Mouse (Mus musculus) common myeloid progenitor, adult 5-6 weeks (primary cell): ENCODE measurements around the gene Tgfbr3. TPM values are rescaled to one million over a fixed set of nuclear protein-coding genes. Genes with fewer than 3 reads are reported as not detected.
A peak's percentile ranks its signal among the peaks of the same experiment; 100 is the strongest.
"Not testable (repeated sequence)": the region's sequence is repeated elsewhere in the genome, so short reads cannot be mapped to it uniquely, and the experiment has no call there.

Source experiments
- ATAC-seq: replicated peaks from 2 replicates; pipeline ENCODE4 v1.8.0; 2016; ENCODE audit warnings: low read depth, mild to moderate bottlenecking, moderate TSS enrichment, inconsistent platforms; ENCODE audit not compliant: poor library complexity, severe bottlenecking
- total RNA-seq: library from RNA; stranded (forward); fragments of 200-1000, 187-1606 nt; gene quantifications from 2 replicates; pipeline ENCODE4 v1.2.3, GENCODE M21; 2017

Gene Tgfbr3
- total RNA-seq, 1 experiment from 2014 or later: 21.3 TPM

DNA sequence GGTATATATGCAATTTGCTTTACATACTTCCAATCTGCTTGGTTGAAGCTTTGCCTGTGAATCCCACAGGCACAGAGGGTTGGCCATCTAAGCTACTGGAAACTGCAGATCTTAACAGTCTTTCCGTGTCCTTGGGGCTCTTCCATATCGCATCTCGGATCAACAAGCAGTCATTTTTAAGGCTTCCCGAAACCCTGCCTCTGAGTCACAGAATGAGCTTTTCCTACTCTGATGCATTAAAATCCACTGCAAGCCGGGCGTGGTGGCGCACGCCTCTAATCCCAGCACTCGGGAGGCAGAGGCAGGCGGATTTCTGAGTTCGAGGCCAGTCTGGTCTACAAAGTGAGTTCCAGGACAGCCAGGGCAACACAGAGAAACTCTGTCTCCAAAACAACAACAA, 41.1 kb downstream of the Tgfbr3 start:
- ATAC-seq: not testable (repeated sequence)

DNA sequence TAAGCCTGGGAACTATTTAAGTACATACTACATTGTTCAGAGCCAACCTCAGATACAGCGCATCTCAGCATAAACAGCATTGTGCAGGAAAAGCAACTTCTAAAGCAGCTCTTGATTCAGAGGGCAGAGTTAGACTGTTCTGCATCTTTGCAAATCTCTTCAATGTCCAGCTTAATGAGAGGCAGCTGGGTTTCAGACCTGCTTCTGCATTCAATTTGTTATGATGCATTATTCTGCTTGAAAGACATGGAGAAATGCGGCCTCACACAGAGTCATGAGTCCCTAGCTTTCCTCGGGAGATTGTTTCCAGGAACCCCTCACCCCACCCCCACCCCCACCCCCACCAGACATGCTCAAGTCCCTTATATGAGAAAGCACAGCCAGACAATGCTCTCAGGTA, 41.6 kb downstream of the Tgfbr3 start:
- ATAC-seq: no peak

DNA sequence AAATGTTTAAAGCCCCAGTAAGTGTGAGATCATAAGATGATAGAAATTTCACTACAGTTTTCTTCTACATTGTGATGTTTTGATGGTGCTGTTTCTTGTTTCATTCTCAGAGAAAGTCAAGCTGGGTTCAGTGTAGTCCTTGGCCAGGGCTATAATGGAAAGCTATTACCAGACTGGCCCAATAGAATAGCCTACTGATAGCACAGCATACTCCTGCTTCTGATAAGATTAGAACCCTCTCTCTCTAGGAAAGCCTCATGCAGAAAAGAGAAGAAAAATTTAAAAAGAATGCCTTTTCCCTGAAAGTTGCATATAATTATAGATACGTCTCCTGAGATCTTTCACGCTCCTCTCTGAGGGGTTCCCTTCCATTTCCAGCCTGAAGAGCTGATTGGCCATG, 46.0 kb downstream of the Tgfbr3 start:
- ATAC-seq: 0 out of 2 replicates have a peak, but pooled peaks have one; percentile 11

DNA sequence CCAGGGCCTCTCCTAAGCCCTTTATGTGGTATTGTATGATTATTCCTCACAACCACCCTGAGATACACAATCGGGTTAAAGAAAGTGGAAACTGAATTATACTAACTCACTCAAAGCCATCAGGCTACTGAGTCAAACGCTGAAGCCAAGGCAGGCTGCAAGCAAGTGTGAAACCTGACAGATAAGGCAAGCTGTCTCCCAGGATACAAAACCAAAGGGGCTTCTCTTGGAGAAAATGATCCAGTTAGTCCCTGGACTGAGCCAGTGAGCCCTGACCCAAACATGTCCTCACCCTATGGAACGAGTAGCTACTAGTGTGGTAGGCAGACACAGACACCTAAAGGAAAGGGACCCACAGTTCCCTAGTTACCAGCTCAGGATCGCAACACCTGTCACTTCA, 46.4 kb downstream of the Tgfbr3 start:
- 0 out of 2 replicates have a peak, but pooled peaks have one; percentile 18 for ATAC-seq

DNA sequence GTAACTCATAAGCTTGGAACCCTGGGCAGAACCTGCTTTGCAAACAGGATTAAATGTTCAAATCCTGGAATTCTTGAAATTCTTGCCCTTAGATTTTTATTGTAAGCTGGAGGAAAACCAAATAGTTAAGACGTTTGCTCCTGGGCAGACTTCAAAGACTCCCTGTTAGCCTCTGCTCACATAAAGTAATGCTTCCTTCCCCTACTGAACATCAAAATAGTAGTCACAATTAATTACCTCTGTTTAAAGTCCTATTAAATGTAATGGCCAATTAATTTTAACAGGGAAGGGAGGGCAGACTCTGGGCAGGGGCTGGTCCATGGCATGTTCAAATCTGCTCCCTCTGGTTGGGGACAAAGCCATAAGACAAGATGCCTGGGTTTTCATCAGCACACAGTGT, 49.2 kb downstream of the Tgfbr3 start:
- ATAC-seq: no peak

DNA sequence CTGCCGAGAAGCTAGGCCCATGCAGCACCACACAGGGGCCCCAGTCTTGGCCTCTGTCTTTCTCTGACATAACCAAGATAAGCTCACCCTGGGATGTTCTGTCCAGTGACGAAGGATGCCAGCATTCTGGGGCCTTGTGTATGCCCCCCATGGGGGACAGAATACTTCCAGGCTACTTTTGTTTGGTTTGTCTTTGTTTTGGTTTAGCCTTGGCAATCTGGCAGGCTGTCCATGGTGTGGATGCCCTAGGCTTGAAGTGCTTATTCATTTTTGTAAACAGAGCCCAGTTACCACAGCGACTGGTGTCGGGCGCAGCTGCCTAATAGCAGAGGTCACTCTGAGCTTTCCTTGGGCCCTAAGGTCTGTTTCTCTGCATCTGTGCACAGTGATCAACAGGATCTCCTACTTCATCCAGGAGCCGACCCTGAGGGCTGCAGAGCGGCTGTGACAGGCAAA, 51.4 kb downstream of the Tgfbr3 start:
- no peak for ATAC-seq

DNA sequence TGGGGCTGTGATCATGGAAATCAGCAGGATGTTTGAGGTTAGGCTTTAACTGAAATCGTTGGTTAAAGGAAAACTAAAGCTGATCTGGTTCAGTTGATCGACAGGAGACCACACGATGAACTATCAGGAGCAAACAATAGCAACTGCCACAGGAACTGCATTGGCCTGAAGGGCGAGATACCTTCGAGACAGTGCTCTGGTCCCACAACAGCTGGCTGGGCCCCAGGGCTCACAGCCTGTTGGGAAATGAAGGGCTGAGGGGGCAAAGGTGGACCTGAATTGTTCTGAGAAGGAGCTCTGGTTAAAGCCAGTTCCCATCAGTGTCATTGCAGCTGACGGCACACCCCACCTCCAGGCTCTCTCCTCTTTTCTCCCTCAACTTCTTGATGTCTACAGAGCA, 52.5 kb downstream of the Tgfbr3 start:
- ATAC-seq: peak; percentile 84

DNA sequence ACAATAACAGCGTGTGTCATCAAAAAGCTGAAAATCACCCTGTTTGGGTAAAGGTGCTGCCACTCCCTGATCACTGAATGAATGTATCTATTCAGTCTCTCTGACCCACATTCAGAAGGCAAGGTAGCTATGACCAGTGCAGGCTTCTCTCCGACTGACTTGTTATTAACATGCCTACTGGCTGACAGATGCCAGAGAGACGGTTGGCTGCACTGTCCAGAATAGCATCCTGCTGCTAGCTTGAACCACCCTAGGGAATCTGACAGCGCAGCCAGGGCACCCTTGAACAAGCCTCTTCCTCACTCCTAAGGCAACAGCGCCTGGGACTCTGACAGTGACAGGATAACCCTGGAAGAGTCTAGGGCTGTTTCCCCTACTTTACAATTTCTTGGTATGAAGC, 53.4 kb downstream of the Tgfbr3 start:
- no peak for ATAC-seq

DNA sequence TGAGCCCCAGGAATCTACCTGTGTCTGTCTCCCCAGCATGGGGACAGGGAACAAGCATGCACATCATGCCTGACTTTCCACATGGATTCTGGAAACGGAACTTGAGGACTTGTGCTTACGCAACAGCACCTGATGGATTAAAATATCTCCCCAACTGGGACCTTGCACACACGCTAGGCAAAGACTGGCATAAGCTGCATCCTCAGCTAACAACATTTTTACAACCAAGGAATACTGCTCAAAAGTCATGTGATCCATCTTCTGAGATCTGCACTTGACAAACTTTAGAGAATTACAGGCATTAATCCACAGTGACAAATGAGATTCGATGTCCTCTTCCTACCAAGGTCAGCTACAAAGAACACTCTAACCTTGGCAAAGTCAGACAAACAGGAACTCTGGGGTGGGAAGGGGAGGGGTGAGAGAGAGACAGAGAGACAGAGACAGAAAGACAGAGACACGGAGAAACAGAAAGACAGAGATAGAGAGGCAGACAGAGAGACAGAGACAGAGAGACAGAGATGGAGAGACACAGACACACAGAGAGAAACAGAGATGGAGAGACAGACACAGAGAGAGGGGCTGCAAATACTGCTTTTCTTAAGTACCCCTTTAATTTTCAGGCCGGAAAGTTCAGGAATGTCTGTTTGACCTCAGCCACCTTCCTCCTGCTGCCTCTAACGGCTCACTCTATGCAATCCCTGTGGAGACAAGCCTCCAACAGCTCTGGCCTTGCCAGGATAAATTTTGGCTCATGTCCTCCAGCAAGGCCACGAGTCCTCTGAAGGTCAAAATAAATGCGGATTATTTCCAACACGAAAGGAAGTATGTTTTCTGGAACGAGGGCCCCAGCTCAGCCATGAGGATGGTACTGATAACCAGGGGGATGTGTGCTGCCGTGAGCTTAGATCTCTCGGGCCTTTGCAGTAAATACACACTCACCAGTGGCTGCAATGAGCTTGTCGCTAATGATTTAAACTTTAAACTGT, 55.8 kb downstream of the Tgfbr3 start:
- no peak for ATAC-seq

DNA sequence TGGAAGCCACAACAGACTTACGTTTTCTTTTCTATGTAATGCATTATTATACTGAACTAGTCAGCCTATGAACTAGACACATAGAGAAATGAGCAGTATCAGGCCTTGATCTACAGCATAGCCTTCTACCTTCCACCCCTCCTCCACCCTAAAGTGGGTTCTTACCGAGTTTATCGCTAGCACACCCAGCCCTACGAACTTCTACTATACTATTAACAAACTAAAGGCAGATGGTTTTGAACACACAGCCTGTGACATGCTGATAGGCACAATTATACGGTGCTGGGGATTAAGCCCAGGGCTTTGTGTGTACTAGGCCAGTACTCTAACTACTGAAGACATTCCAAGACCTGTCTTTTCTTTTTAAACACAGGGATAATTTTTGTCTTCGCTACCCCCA, 59.2 kb downstream of the Tgfbr3 start:
- no peak for ATAC-seq

DNA sequence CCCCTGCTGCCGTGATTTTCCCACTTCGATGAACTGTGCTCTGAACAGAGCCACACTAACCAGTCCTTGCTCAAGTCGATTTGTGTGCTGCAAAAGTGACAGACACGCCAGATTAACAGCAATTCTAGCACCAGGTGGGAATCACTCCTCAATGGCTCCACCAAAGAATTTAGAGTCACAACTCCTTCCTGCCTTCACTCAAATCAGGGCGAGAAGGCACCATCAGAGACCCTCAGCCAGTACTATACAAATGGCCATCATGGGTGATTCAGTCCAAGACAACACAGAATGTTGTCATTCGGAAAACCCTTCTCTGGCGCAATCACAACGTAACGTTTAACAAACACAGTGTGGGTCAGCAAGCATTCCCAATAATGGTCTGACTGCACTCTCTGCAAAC, 60.4 kb downstream of the Tgfbr3 start:
- no peak for ATAC-seq

DNA sequence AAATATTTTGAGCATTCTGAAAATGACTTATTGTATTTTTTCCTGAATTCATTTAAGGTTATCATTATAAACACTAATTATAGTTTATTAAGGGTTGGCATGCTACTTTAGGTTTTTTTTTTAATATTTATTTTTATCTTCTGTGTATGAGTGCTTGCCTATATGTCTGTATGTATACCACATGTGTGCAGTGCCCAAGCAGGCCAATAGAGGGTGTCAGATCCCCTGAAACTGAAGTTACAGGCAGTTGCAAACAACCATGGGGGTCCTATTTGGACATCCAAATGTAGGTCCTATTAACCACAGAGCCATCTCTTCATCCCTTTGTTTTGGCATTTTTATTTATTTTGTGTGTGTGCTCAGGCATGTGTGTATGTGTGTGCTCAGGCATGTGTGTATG, 61.8 kb downstream of the Tgfbr3 start:
- no peak for ATAC-seq

DNA sequence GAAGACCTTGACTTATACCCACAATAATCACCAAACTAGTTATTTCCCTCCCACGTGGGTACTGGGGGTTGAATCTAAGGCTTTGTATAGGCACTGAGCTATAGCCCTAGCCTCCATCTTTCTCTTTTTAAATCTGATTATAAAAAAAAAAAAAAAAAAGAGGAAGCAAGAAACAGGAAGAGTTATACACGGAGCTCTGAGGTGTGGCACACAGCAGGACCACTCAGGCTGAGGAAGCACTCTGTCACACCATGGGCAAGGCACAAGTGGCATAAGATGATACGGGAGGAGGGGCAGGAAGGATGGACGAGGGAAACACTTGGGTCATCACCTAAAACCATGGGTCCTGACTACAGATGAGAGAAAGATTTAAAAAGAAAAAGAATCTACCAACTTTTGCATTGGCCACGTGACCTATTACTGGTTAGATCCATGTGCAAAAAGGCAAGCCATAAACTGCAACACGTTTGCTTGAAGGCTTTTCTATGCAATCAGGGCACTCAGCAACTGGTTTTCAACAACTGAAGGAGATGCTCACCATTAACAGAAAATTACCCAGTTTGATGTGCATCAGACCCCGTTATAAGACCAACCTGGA, 64.5 kb downstream of the Tgfbr3 start:
- peak; percentile 78 for ATAC-seq

DNA sequence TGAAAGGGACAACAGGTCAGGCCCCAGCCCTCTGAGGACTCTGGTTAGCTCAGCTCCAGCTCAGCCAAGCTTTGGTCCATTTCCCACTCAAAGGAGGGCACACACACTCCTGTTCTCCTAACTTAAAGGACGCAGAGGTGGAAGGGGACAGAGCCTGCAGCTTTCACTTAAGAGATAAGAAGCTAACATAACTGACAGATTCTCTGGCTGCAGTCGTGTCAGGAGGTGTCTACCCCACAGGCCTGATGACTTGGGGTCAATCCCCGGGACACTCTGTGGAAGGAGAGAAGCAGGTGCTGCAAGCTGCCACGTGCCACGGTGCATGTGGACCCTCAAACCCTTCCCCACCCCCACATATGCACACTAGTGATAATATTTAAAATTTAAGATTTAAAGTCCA, 65.3 kb downstream of the Tgfbr3 start:
- ATAC-seq: no peak

DNA sequence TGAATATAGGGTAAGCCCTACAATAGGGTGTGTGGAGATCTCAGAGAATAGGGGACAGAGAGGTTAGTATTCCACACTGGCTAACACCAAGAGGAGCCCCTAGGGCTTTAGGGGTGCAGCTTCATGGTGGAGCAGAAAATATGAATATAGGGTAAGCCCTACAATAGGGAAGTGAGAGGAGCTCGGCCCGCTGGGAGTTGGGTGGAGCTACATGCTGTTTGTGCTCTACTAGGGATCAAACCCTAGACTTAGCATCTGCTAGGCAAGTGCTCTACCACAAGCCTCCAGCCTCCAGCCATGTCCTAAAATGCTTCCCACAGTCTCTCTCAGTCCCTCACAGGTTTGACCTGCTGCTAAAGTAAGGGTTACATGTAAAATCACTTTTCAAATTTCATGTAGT, 65.9 kb downstream of the Tgfbr3 start:
- ATAC-seq: 0 out of 2 replicates have a peak, but pooled peaks have one; percentile 4

DNA sequence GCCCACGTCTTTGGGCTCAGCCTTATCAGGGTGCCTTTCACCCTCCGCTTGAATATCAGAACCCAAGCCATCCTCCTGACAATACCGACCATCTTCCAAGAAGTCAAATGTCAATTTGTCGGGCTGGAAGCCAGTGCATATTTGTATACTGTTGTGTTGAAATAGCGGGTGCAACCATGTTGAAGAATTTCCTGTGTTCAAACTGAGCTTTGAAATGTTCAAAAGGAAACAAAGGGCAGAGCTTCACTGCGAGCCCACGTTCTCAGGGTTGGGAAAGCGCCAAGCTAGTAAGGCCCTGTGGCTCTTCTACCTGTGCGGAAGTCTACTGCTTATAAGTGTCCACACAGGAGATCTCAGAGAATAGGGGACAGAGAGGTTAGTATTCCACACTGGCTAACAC, 66.4 kb downstream of the Tgfbr3 start:
- no peak for ATAC-seq

DNA sequence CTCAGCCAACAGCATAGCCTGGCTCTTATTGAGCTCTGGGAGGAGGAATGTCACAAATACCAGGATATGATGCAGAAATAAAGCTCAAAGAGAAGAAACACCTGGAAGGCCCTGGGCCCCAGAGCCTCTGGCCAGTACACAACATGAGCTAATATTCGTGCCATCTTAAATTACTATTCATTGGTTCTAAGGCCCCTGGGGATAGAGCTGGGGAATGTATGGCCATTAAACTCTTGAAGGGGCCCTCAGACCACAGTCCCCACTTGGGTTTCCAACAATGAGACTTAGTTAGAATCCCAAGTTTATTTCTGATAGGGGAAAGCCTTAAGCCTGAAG, 66.8 kb downstream of the Tgfbr3 start:
- no peak for ATAC-seq

DNA sequence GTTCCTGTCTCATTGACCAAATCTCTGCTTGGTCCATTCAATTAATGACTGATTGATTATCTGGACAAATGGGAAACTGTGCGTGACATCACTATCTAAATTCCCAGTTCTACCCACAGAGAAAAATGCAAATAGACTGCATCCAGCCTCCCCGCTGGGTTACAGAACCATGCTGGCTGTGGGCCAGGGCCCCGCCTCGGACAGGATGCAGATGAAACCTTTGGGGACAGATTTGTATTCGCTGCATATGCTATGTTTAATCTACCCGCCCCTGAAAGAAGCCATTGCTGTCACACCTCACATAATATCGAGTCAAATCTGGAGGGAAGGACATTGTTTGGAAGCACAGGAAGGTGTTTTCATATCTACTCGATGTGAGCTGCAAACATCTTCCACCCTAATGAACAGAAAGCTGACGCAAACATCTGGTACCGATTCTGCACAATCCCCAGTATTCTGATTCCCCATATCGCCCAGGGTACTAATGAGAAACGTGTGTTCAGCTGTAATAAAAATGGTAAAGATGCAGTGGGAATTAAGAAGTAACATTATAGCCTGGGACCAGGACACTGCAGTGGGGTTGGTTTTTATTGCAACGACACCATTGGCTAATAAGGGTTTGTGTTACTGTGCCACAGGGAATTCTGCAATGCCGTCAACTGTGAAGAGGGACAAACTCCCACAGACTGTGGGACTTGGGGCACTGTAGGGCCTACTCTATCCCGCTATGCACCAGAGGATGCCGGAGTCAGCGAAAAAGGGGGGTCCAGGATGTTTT, 67.3 kb downstream of the Tgfbr3 start:
- no peak for ATAC-seq

DNA sequence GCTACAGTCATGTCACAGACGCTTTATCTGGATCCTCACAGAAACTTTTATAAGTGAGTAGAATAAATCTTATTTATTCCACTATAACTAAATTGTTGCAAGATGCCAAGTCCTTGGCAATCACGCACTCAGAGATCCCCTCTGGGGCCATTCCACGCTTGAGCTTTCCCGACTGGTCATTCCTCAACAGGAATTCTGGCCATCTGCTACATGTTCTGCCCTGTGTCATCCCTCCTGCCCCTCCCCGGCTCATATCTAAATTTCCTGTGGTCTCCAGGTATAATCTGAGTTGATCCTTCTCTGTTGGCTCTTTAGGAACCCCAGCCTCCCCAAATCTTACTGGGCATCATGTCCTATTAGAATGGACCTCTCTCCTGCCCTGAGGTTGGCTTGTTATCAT, 68.5 kb downstream of the Tgfbr3 start:
- no peak for ATAC-seq

DNA sequence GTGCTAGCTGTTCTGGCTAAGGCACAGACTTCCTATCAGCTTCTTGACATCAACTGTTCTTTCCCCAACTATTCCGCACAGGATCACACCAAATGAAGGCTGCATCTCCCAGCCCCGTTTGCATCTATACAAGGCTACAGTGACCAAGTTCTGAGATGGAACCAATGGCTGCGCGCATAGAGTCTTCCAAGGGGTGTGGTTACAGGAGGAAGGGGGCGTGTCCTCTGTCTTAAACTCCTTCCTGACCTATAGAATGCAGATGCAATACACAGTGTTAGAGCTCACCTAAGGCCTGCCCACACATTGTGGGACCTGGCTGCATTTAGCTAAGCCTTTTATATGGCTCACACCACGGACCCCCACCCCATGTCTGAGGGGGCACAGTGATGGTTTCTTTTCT, 69.5 kb downstream of the Tgfbr3 start:
- no peak for ATAC-seq

DNA sequence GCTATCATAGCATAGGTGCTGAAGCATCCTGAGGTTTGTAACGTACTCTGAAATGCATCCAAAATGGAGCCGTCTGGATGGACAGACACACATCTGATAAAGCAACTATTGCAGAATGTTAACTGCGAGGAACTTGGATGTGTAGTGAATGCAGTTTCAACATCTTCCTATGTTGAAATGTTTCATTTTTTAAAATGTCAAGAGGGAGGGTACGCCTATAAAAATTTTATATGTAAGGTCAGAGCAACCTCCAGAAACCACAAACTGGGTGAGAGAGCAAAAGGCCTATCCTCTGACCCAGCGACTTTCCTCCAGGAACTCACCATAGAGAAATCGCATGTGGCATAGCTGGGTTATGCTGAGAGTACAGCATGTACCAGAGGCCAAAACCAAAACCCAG, 70.1 kb downstream of the Tgfbr3 start:
- no peak for ATAC-seq
